Mouse (Mus musculus): ENCODE data around the gene Plekhj1. TPM values are rescaled to one million over a fixed set of nuclear protein-coding genes. Genes with fewer than 3 reads are reported as not detected.
"Not testable (repeated sequence)": the region's sequence is repeated elsewhere in the genome, so short reads cannot be mapped to it uniquely, and the experiment has no call there.

Gene Plekhj1
- polyA plus RNA-seq, 1 experiment from 2014 or later, result 107 TPM

DNA sequence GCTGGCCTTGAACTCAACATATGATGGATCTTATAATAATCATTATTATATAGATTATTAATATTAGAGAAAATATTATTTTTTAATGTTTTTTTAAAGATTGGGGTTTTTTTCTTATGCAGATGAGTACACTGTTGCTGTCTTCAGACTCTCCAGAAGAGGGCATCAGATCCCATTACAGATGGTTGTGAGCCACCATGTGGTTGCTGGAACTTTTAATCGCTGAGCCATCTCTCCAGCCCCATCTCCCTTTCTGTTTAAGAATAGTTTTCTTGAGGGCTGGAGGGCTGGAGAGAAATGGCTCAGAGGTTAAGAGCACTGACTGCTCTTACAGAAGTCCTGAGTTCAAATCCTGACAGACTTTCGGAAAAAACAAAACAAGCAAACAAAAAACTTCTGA is 23.6 kb upstream of the Plekhj1 start:
- 39% methylated on average over 2 of the region's 2 CpGs for WGBS
- ATAC-seq (ENCODE audit: low FRiP score, low TSS enrichment) (no peak), DNase-seq (peak; percentile 47)
- H3K36me3 ChIP-seq (ENCODE audit: control insufficient read depth, insufficient read depth, low read length), result no peaks in the 10 kb centered on the region
- no peak overlapping the region for H3K4me3 ChIP-seq (replicated peaks; ENCODE audit: low read depth, low read length)
- no peak overlapping the region for H3K9ac ChIP-seq (replicated peaks; ENCODE audit: low read length)
- no peak overlapping the region for H3K27ac ChIP-seq (replicated peaks; ENCODE audit: low read depth, low read length)
- H3K4me2 ChIP-seq (ENCODE audit: low read length), result no peak overlapping the region
- no peaks in the 10 kb centered on the region for H3K9me3 ChIP-seq (ENCODE audit: control insufficient read depth, low read length)
- H3K27me3 ChIP-seq (ENCODE audit: control insufficient read depth, insufficient read depth, low read length), result no peaks in the 10 kb centered on the region
- no peaks in the 10 kb centered on the region for H3K4me1 ChIP-seq (ENCODE audit: control insufficient read depth, insufficient read depth, low read length)

DNA sequence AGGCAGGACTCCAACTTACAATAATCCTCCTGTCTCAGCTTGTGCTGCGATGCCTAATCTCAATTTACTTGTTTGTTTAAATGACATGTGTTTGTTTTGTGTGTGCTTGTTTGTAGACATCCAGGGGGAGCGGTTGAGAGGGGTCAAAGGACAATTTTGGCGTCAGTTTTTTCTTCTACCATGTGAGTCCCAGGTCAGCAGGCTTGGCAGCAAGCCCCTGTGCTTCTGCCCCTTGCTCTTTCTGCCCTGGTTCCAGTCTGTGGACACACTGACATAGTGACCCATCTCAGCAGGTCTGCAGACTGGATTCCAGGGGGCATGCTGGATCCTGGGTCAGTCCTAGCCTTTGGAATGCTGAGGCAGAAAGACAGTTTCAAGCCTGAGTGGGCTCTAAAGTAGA is 21.0 kb upstream of the Plekhj1 start:
- H3K36me3 ChIP-seq (ENCODE audit: control insufficient read depth, insufficient read depth, low read length), result no peaks in the 10 kb centered on the region
- no peaks in the 10 kb centered on the region for H3K9me3 ChIP-seq (ENCODE audit: control insufficient read depth, low read length)
- 60% methylated on average over 3 of the region's 3 CpGs for WGBS
- ATAC-seq (ENCODE audit: low FRiP score, low TSS enrichment) (no peak), DNase-seq (no peak)
- H3K9ac ChIP-seq (replicated peaks; ENCODE audit: low read length), result no peak overlapping the region
- H3K27ac ChIP-seq (replicated peaks; ENCODE audit: low read depth, low read length), result no peak overlapping the region
- H3K4me2 ChIP-seq (ENCODE audit: low read length), result no peak overlapping the region
- H3K4me3 ChIP-seq (replicated peaks; ENCODE audit: low read depth, low read length), result no peak overlapping the region
- H3K27me3 ChIP-seq (ENCODE audit: control insufficient read depth, insufficient read depth, low read length), result no peaks in the 10 kb centered on the region
- H3K4me1 ChIP-seq (ENCODE audit: control insufficient read depth, insufficient read depth, low read length), result no peaks in the 10 kb centered on the region

DNA sequence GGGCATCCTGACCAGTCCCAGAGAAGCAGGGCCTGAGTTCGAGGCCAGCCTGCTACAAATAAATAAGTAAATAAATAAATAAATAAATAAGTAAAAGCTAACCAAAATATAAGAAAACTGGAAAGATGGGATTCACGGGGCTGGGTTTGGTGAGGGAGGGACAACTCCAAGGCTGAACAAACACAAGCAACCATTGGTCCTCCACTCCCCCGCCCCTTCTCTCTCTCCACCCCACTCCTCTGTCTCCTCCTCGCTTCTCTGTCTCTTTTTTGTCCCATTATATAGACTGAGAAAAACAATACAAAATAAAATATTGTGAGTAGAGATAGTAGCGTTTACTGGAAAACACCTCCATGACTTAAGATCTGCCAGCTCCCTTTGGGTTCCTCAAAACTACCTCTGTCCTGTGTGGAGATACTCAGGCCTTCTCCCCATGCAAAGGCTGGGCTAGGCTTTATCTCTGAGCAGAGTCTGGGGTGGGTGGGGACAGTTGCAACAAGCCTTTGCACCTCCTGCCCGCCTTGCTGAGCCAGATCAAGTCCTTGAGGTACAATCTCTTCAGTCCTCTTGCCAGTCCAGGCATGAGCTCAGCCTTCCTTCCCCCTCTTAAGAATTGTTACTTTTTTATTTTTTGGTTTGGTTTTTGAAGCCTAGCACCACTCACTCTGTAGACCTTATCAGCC is 20.3 kb upstream of the Plekhj1 start:
- Histone ChIP-seq H3K9me3 (ENCODE audit: control insufficient read depth, low read length) (no peaks in the 10 kb centered on the region), H3K4me3 (replicated peaks; ENCODE audit: low read depth, low read length) (no peak overlapping the region), H3K4me1 (ENCODE audit: control insufficient read depth, insufficient read depth, low read length) (no peaks in the 10 kb centered on the region), H3K4me2 (ENCODE audit: low read length) (no peak overlapping the region), H3K36me3 (ENCODE audit: control insufficient read depth, insufficient read depth, low read length) (no peaks in the 10 kb centered on the region), H3K27ac (replicated peaks; ENCODE audit: low read depth, low read length) (no peak overlapping the region), H3K9ac (replicated peaks; ENCODE audit: low read length) (no peak overlapping the region), H3K27me3 (ENCODE audit: control insufficient read depth, insufficient read depth, low read length) (no peaks in the 10 kb centered on the region)
- DNase-seq, result no peak
- WGBS, result 60% methylated on average over 6 of the region's 6 CpGs
- ATAC-seq (ENCODE audit: low FRiP score, low TSS enrichment), result no peak

DNA sequence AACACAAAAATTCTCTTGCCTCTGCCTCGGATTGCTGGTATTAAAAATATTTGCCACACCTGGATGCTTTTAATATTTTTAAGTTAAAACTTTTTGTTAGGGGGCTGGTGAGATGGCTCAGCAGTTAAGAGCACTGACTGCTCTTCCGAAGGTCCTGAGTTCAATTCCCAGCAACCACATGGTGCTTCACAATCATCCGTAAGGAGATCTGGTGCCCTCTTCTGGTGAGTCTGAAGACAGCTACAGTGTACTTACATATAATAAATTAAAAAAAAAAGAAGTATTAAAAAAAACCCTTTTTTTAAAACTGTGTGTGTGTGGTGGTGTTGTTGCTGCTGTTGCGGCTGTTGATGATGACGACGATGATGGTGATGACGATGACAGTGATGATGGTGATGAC is 19.5 kb upstream of the Plekhj1 start:
- H3K4me3 ChIP-seq (replicated peaks; ENCODE audit: low read depth, low read length); H3K9ac ChIP-seq (replicated peaks; ENCODE audit: low read length); H3K27me3 ChIP-seq (ENCODE audit: control insufficient read depth, insufficient read depth, low read length); H3K4me1 ChIP-seq (ENCODE audit: control insufficient read depth, insufficient read depth, low read length); H3K4me2 ChIP-seq (ENCODE audit: low read length); DNase-seq; H3K27ac ChIP-seq (replicated peaks; ENCODE audit: low read depth, low read length); H3K36me3 ChIP-seq (ENCODE audit: control insufficient read depth, insufficient read depth, low read length); ATAC-seq (ENCODE audit: low FRiP score, low TSS enrichment); H3K9me3 ChIP-seq (ENCODE audit: control insufficient read depth, low read length): not testable (repeated sequence)
- WGBS, result 82% methylated on average over 7 of the region's 7 CpGs

DNA sequence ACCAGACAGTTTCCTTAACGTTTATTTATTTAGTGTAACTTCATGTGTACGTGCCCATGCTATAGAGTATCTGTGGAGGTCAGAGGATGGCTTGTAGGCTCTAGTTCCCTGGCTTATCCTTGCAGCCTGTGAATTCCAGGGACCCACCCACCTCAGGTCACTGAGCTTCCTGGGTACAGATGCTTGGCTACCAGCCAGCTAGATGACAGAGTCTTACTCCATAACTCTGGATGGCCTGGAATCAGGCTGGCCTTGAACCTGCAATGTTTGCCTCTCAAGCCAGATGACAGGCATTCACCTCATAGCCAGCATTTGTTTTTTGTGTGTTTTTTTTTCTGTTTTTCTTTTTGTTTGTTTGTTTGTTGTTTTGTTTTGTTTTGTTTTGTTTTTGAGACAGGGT is 18.7 kb upstream of the Plekhj1 start:
- Histone ChIP-seq H3K36me3 (ENCODE audit: control insufficient read depth, insufficient read depth, low read length) (no peaks in the 10 kb centered on the region), H3K4me3 (replicated peaks; ENCODE audit: low read depth, low read length) (no peak overlapping the region), H3K4me1 (ENCODE audit: control insufficient read depth, insufficient read depth, low read length) (no peaks in the 10 kb centered on the region), H3K27ac (replicated peaks; ENCODE audit: low read depth, low read length) (no peak overlapping the region), H3K27me3 (ENCODE audit: control insufficient read depth, insufficient read depth, low read length) (no peaks in the 10 kb centered on the region), H3K4me2 (ENCODE audit: low read length) (no peak overlapping the region), H3K9me3 (ENCODE audit: control insufficient read depth, low read length) (no peaks in the 10 kb centered on the region), H3K9ac (replicated peaks; ENCODE audit: low read length) (no peak overlapping the region)
- DNase-seq (no peak), ATAC-seq (ENCODE audit: low FRiP score, low TSS enrichment) (no peak)
- 76% methylated on average over 2 of the region's 2 CpGs for WGBS

DNA sequence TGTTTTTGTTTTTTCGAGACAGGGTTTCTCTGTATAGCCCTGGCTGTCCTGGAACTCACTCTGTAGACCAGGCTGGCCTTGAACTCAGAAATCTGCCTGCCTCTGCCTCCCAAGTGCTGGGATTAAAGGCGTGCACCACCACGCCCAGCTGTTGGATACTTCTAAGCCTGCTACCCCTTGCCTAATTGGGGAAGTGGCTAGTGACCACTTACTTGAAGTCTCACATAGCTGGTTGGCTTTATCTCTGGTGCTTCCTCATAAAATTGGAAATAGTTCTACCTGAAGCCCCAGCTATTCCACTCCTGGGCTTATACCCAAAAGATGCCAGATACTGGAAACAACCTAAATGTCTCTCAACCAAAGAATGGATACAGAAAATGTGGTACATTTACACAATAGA is 17.9 kb upstream of the Plekhj1 start:
- not testable (repeated sequence) for H3K9me3 ChIP-seq (ENCODE audit: control insufficient read depth, low read length); H3K4me3 ChIP-seq (replicated peaks; ENCODE audit: low read depth, low read length); ATAC-seq (ENCODE audit: low FRiP score, low TSS enrichment); H3K27ac ChIP-seq (replicated peaks; ENCODE audit: low read depth, low read length); H3K27me3 ChIP-seq (ENCODE audit: control insufficient read depth, insufficient read depth, low read length); H3K4me1 ChIP-seq (ENCODE audit: control insufficient read depth, insufficient read depth, low read length); H3K36me3 ChIP-seq (ENCODE audit: control insufficient read depth, insufficient read depth, low read length); DNase-seq; H3K4me2 ChIP-seq (ENCODE audit: low read length); H3K9ac ChIP-seq (replicated peaks; ENCODE audit: low read length)
- 76% methylated on average over 3 of the region's 3 CpGs for WGBS

DNA sequence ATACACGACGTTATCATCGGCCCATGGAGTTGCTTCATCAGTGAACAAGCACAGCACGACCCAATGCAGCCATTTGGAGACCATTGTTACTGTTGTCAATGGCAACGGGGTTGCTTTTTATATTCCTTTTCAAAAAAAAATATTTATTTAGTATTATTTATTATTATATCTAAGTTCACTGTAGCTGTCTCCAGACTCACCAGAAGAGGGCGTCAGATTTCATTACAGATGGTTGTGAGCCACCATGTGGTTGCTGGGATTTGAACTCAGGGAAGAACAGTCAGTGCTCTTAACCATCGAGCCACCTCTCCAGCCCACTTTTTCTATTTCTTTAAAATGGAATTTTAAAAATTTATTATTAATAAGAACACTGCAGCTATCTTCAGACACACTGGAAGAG is 16.4 kb upstream of the Plekhj1 start:
- DNase-seq, result no peak
- no peak overlapping the region for H3K27ac ChIP-seq (replicated peaks; ENCODE audit: low read depth, low read length)
- ATAC-seq (ENCODE audit: low FRiP score, low TSS enrichment), result no peak
- no peaks in the 10 kb centered on the region for H3K36me3 ChIP-seq (ENCODE audit: control insufficient read depth, insufficient read depth, low read length)
- H3K27me3 ChIP-seq (ENCODE audit: control insufficient read depth, insufficient read depth, low read length), result peaks cover 9% of the 10 kb centered on the region
- no peaks in the 10 kb centered on the region for H3K9me3 ChIP-seq (ENCODE audit: control insufficient read depth, low read length)
- H3K9ac ChIP-seq (replicated peaks; ENCODE audit: low read length), result no peak overlapping the region
- no peak overlapping the region for H3K4me2 ChIP-seq (ENCODE audit: low read length)
- H3K4me1 ChIP-seq (ENCODE audit: control insufficient read depth, insufficient read depth, low read length), result no peaks in the 10 kb centered on the region
- WGBS, result 70% methylated on average over 7 of the region's 7 CpGs
- no peak overlapping the region for H3K4me3 ChIP-seq (replicated peaks; ENCODE audit: low read depth, low read length)

DNA sequence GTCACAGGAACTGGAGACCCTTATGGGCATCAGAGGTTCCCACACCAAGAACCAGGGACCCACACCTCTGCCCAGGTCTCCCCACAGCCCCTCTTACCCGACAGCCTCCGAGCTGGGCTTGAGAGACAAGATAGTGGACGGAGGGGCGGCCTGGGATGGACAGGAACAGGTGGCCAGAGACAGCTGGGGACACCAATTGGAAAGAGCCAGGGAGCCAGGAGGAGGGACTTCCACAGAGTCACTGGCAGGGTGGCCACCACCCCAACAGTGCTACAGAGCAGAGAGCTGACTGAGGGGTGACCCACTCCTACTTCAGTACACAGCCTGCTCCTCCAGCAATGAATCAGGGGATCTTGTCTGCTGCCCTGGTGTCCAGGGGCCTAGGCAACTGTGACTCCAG is 14.9 kb upstream of the Plekhj1 start, which contains the start of gene Jsrp1:
Jsrp1 (minus strand) TSS at position 133 of the 400 bp plus-strand sequence.
- Histone ChIP-seq H3K27me3 (ENCODE audit: control insufficient read depth, insufficient read depth, low read length) (peaks cover 17% of the 10 kb centered on the region), H3K4me1 (ENCODE audit: control insufficient read depth, insufficient read depth, low read length) (peaks cover 9% of the 10 kb centered on the region), H3K36me3 (ENCODE audit: control insufficient read depth, insufficient read depth, low read length) (no peaks in the 10 kb centered on the region), H3K9ac (replicated peaks; ENCODE audit: low read length) (no peak within 1 kb of the TSS), H3K9me3 (ENCODE audit: control insufficient read depth, low read length) (no peaks in the 10 kb centered on the region), H3K4me3 (replicated peaks; ENCODE audit: low read depth, low read length) (no peak within 1 kb of the TSS), H3K4me2 (ENCODE audit: low read length) (no peak within 1 kb of the TSS), H3K27ac (replicated peaks; ENCODE audit: low read depth, low read length) (no peak within 1 kb of the TSS)
- WGBS, result 67% methylated on average over 4 of the region's 4 CpGs
- no peak for ATAC-seq (ENCODE audit: low FRiP score, low TSS enrichment)
- DNase-seq, result no peak

DNA sequence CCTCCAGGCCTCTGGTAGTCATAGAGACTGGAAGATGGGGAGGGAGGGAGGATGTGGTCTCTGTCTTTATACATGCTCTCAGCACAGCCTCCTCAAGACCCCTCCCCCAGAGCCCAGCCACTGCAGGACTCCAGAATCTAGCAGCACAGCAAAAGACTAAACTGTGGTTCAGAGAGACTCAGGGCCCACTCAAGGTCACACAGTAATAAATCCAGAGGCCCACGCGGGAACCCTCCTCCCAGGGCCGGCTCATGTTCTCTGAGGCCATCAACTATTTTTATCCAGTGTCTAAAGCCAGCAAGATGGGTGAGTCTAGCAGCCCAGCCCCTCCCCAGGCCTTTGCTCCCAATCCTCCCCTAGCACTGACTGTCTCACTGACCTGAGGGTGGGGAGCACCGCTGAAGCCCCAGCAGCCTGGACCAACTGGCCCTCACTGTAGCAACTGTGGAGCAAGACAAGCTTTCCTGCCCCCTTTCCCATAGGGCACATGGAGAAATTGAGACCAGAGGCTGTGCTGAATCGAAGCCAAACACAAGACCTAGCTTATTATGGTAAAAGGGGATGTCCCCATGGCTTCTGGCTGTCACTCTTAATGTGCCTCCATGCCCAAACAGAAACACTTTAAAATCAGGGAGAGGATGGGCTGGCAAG is 14.1 kb upstream of the Plekhj1 start:
- Histone ChIP-seq H3K4me3 (replicated peaks; ENCODE audit: low read depth, low read length) (no peak overlapping the region), H3K4me2 (ENCODE audit: low read length) (no peak overlapping the region), H3K9ac (replicated peaks; ENCODE audit: low read length) (no peak overlapping the region), H3K27ac (replicated peaks; ENCODE audit: low read depth, low read length) (no peak overlapping the region), H3K9me3 (ENCODE audit: control insufficient read depth, low read length) (no peaks in the 10 kb centered on the region), H3K36me3 (ENCODE audit: control insufficient read depth, insufficient read depth, low read length) (no peaks in the 10 kb centered on the region), H3K27me3 (ENCODE audit: control insufficient read depth, insufficient read depth, low read length) (peaks cover 17% of the 10 kb centered on the region), H3K4me1 (ENCODE audit: control insufficient read depth, insufficient read depth, low read length) (peaks cover 17% of the 10 kb centered on the region)
- ATAC-seq (ENCODE audit: low FRiP score, low TSS enrichment) (no peak), DNase-seq (no peak)
- 66% methylated on average over 5 of the region's 5 CpGs for WGBS
